Mouse (Mus musculus) large intestine, adult 2 months (tissue): ENCODE data around the gene Spef1. TPM values are rescaled to one million over a fixed set of nuclear protein-coding genes. Genes with fewer than 3 reads are reported as not detected.

Source experiments
- DNase-seq: peaks from one replicate; pipeline ENCODE4 v3.0.0-alpha.2; 2012; ENCODE audit warnings: low read depth, low spot score
- WGBS: fragments of 180-500 bp; shearing (Covaris S2); methylation state at CpG from one replicate; pipeline ENCODE4 v1.1.7; 2018; 5-methylcytosine and 5-hydroxymethylcytosine counted together
- polyA plus RNA-seq: library from polyadenylated mRNA; depleted of rRNA; stranded (reverse); fragments of >200 nt; gene quantifications from 2 replicates; pipeline ENCODE4 v1.2.3, GENCODE M21; 2012; rRNA removed

Spef1 gene
- polyA plus RNA-seq, 1 experiment: 7.6 TPM

GRCm38 (mm10) chr2:131129836-131130235 is 57.2 kb downstream of the Spef1 start:
- WGBS: 29% methylated on average over 5 of the region's 5 CpGs
- peak; percentile 58 for DNase-seq

- DNase-seq: no peak
- 74% methylated on average over 3 of the region's 3 CpGs for WGBS
Measured at GRCm38 (mm10) chr2:131128636-131129157, 58.4 kb downstream of the Spef1 start.

GRCm38 (mm10) chr2:131128211-131128610 is 58.9 kb downstream of the Spef1 start:
- DNase-seq: no peak
- 75% methylated on average over 5 of the region's 5 CpGs for WGBS

- no peak for DNase-seq
- WGBS: 11% methylated on average over 28 of the region's 28 CpGs
Measured at GRCm38 (mm10) chr2:131127161-131127730, 59.8 kb downstream of the Spef1 start, which contains the start of gene Hspa12b. Gene Hspa12b, plus strand, starts transcription at chr2:131127280.

GRCm38 (mm10) chr2:131125964-131126815 is 60.9 kb downstream of the Spef1 start:
- no peak for DNase-seq
- WGBS: 79% methylated on average over 9 of the region's 9 CpGs

- DNase-seq: no peak
- WGBS: 89% methylated on average over 9 of the region's 9 CpGs
Measured at GRCm38 (mm10) chr2:131125157-131125963, 61.7 kb downstream of the Spef1 start.

- WGBS: 74% methylated on average over 3 of the region's 3 CpGs
- no peak for DNase-seq
Measured at GRCm38 (mm10) chr2:131124166-131124565, 62.9 kb downstream of the Spef1 start.

Other genes starting within 250 kb of the Spef1 start
- gene Gfra4, start 144.2 kb downstream of the Spef1 start, polyA plus RNA-seq: 13.6 and 15.4 TPM in 2 replicates
- 16.3 and 22.0 TPM in 2 replicates for gene Adam33, start 123.5 kb downstream of the Spef1 start, polyA plus RNA-seq
- 1.2 and 3.0 TPM in 2 replicates for gene Siglec1, start 100.5 kb downstream of the Spef1 start, polyA plus RNA-seq
- gene Hspa12b, start 60.0 kb downstream of the Spef1 start, polyA plus RNA-seq: 2.0 and 3.2 TPM in 2 replicates
- not detected in 2 replicates for gene Gm11037, start 53.8 kb downstream of the Spef1 start, polyA plus RNA-seq
- gene 1700037H04Rik, start 27.2 kb downstream of the Spef1 start, polyA plus RNA-seq: 59.4 and 63.8 TPM in 2 replicates
- 48.3 and 64.6 TPM in 2 replicates for gene Cenpb, start 7.2 kb downstream of the Spef1 start, polyA plus RNA-seq
- gene Cdc25b, start 333 bp downstream of the Spef1 start, polyA plus RNA-seq: 35.6 and 37.3 TPM in 2 replicates
- 66.7 and 70.3 TPM in 2 replicates for gene Ap5s1, start 19.8 kb upstream of the Spef1 start, polyA plus RNA-seq
- gene Mavs, start 46.8 kb upstream of the Spef1 start, polyA plus RNA-seq: 66.1 and 99.3 TPM in 2 replicates
- gene Pank2, start 75.2 kb upstream of the Spef1 start, polyA plus RNA-seq: 16.7 and 17.4 TPM in 2 replicates
- 2.9 and 5.8 TPM in 2 replicates for gene Rnf24, start 165.6 kb upstream of the Spef1 start, polyA plus RNA-seq